Mouse (Mus musculus): ENCODE data around the gene Nutf2-ps1.

DNA sequence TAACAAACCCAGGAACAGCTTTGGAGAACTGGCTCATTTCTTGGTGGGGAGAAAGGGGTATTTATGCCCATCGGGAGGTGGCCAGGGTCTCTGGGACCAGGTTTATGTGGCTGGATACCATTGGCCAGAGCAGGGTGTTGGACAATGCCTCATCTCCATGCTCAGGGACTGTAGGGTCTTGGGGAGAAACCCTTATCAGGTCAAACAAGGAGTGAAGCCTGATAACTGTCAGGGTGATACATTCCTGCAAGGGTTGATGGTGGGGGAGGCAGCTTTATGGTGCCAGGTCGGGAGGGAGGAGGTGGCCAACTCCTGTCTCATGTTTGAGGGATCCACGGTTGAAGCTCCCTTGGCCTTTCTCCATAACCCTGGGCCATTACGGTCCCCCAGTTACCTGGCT is 17.8 kb downstream of the Nutf2-ps1 start:
- no peak for TF ChIP-seq CTCF (IDR thresholded peaks at IDR 0.05)
- no peak for TF ChIP-seq EP300 (IDR thresholded peaks at IDR 0.05)

All from lung, postnatal 0 days (tissue).